Mouse (Mus musculus) CH12.LX (cell line): ENCODE data around the gene Abhd2.
A peak's percentile ranks its signal among the peaks of the same experiment; 100 is the strongest.

Experiments
- CTCF ChIP-seq, 2 experiments: IDR thresholded peaks in 1 of 2; conservative IDR thresholded peaks in 1 of 2; 2 replicates each; pipeline ENCODE4 v1.5.1; 2011 to 2012; ENCODE audit warnings: low read depth in 2 of 2, low read length in 2 of 2, improper control_type of control experiment in 1 of 2, inconsistent platforms in 1 of 2, mild to moderate bottlenecking in 1 of 2, moderate library complexity in 1 of 2
- EP300 ChIP-seq: IDR thresholded peaks from 2 replicates; pipeline ENCODE4 v1.6.1; 2011; ENCODE audit warnings: low read length, improper control_type of control experiment
- MAFK ChIP-seq: IDR thresholded peaks from 2 replicates; pipeline ENCODE4 v1.6.1; 2011; ENCODE audit warnings: low read length, improper control_type of control experiment; ENCODE audit not compliant: insufficient replicate concordance
- MEF2A ChIP-seq: IDR thresholded peaks from 2 replicates; pipeline ENCODE4 v1.6.1; 2014; ENCODE audit warnings: low read depth, mild to moderate bottlenecking, inconsistent platforms, low read length, improper control_type of control experiment, borderline replicate concordance
- MXI1 ChIP-seq: IDR thresholded peaks from 2 replicates; pipeline ENCODE4 v1.6.1; 2011; ENCODE audit warnings: mild to moderate bottlenecking, low read depth, low read length, improper control_type of control experiment
- POLR2AphosphoS2 ChIP-seq: IDR thresholded peaks from 2 replicates; pipeline ENCODE4 v1.6.1; 2011; ENCODE audit warnings: low read depth, low read length, improper control_type of control experiment
- TBP ChIP-seq: conservative IDR thresholded peaks from 2 replicates; pipeline ENCODE4 v1.6.1; 2011; ENCODE audit warnings: low read depth, low read length, improper control_type of control experiment
- ZNF384 ChIP-seq: IDR thresholded peaks from 2 replicates; pipeline ENCODE4 v1.6.1; 2012; ENCODE audit warnings: low read depth, low read length, improper control_type of control experiment, inconsistent platforms

DNA sequence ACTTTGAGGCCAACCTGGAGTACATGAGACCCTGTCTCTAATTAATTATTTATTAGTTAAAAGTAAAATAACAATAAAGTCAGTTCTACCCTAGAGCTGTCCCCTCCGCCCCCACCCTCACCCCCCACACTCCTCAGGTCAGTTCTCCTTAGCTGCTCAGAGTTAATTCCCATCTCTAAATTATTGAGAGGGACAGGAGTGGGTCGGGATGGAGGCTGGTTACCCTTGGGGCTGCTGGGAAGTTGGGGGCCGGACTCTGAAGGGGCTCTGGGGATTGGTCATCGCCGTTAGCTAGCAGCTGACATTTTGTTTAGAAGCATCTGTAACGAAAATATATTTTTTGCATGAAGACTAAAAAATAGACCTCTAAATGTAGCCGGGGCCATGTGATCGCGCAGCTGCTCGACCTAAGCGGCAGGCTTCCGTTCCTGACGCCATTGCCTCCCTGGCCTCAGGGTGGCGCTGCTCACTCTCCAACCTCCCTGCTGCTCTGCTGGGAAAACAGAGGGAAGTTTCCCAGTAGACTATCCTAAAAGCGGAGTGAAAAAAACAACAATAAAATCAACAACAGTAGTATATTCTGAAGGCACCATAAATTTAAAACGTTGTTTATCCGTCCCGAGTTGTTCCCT, 26.8 kb upstream of the Abhd2 start:
- no peak for TF ChIP-seq TBP
- peak; percentile 39 to 93; a peak in 3 of 4 replicates for TF ChIP-seq CTCF (conservative IDR thresholded peaks at IDR 0.05 in 1 of 2, IDR thresholded peaks at IDR 0.05 in 1 of 2; ENCODE audit: low read depth in 2 of 2, low read length in 2 of 2)
- no peak for TF ChIP-seq EP300
- TF ChIP-seq MEF2A, result no peak
- no peak for TF ChIP-seq ZNF384
- no peak for TF ChIP-seq MAFK
- no peak for TF ChIP-seq POLR2AphosphoS2
- TF ChIP-seq MXI1, result no peak
